Mouse (Mus musculus) lung, adult 18-20 months (tissue): ENCODE measurements at regions not wholly inside any gene's neighbourhood (a gene's known extent, or its start where the extent isn't known, plus 50 kb on each side); places are given as distances from the start of the nearest gene placed in this dataset.

ENCODE experiments used
- DNase-seq, 2 experiments: peaks; one replicate each; pipeline ENCODE4 v3.0.0; 2022; ENCODE audit warnings: mixed read lengths in 2 of 2

GRCm38 (mm10) chr13:69433461-69434323 is 99.9 kb upstream of the Nsun2 start:
- DNase-seq, result peak; percentile 31 to 56

DNA sequence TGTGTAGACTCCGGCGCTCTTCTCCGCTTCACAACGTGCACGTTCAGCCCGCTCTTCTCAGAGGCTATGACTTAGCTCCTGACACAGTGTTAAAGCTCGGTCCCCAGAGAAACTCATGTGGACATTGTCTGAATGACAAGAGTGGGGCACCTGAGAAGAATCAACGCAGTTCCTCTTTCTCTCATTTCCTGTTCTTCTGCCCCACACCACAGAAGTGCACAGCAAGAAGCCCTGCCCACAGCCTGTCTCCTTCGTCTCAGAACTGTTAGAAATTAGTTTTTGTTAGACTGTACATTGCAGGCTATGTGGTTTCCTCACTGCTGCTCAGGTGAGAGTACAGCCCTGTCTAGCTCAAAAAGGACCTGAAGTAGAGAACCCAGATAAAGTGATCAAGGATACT is 94.1 kb upstream of the Nsun2 start:
- no peak for DNase-seq

DNA sequence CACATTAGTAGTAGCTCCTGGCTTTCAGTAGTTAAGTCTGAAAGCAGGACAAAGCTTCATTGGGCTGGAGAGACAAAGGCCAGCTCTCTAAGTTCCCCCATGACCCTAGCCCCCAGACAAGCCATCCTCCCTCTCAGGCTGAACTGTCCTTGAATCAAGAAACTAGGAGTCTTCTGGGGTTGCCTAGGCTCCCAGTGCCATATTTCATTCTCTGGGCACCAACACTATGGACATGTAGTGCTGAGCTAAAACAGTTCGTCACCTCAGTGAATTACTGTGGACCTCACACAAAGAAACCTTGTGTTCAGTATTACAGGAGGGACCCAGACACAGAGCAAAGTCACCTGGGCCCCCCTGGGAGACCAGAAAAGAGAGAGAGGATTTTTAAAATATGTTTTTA is 91.7 kb upstream of the Nsun2 start:
- DNase-seq, result no peak

GRCm38 (mm10) chr13:69445611-69446010 is 87.9 kb upstream of the Nsun2 start:
- DNase-seq, result no peak
